Mouse (Mus musculus) kidney, adult 2 months (tissue): Measurements from ENCODE around the gene Dph2. TPM values are rescaled to one million over a fixed set of nuclear protein-coding genes. Genes with fewer than 3 reads are reported as not detected.

ENCODE experiments used
- DNase-seq: peaks from one replicate; pipeline ENCODE4 v3.0.0; 2021
- H3K27ac ChIP-seq: fragments of 200-500 bp; 2 replicates; pipeline ENCODE4 v1.5.1; 2012; ENCODE audit warnings: low read depth, low read length, control low read depth, inconsistent platforms; ENCODE audit not compliant: insufficient read depth
- H3K27me3 ChIP-seq: fragments of 200-500 bp; replicated peaks from 2 replicates; pipeline ENCODE4 v1.6.1; 2012; ENCODE audit warnings: mild to moderate bottlenecking, moderate library complexity, low read length, inconsistent platforms; ENCODE audit not compliant: control insufficient read depth, insufficient read depth
- H3K36me3 ChIP-seq: fragments of 200-500 bp; 2 replicates; pipeline ENCODE4 v1.6.1; 2012; ENCODE audit warnings: mild to moderate bottlenecking, moderate library complexity, low read length, inconsistent platforms; ENCODE audit not compliant: control insufficient read depth, insufficient read depth
- H3K4me1 ChIP-seq: fragments of 200-500 bp; 2 replicates; pipeline ENCODE4 v1.6.1; 2011; ENCODE audit warnings: low read length; ENCODE audit not compliant: control insufficient read depth, insufficient read depth
- H3K4me3 ChIP-seq: fragments of 200-500 bp; 2 replicates; pipeline ENCODE4 v1.5.1; 2011; ENCODE audit warnings: mild to moderate bottlenecking, low read depth, low read length, control low read depth; ENCODE audit not compliant: insufficient read depth
- CTCF ChIP-seq: fragments of 200-500 bp; conservative IDR thresholded peaks from 2 replicates; pipeline ENCODE4 v1.5.1; 2011; ENCODE audit warnings: low read depth, mild to moderate bottlenecking, control low read depth, low read length, moderate library complexity, mixed read lengths; ENCODE audit not compliant: insufficient read depth, insufficient read length
- POLR2A ChIP-seq: fragments of 200-500 bp; IDR thresholded peaks from one replicate; pipeline ENCODE4 v1.6.1; 2011; ENCODE audit warnings: low read depth, low read length, control low read depth
- WGBS: fragments of 180-500 bp; shearing (Covaris S2); methylation state at CpG from one replicate; pipeline ENCODE4 v1.1.7; 2018; 5-methylcytosine and 5-hydroxymethylcytosine counted together
- polyA plus RNA-seq: library from polyadenylated mRNA; depleted of rRNA; stranded (reverse); fragments of >200 nt; gene quantifications from 2 replicates; pipeline ENCODE4 v1.2.3, GENCODE M21; 2012

The Dph2 gene
- polyA plus RNA-seq, 1 experiment = 9.4 TPM

DNA sequence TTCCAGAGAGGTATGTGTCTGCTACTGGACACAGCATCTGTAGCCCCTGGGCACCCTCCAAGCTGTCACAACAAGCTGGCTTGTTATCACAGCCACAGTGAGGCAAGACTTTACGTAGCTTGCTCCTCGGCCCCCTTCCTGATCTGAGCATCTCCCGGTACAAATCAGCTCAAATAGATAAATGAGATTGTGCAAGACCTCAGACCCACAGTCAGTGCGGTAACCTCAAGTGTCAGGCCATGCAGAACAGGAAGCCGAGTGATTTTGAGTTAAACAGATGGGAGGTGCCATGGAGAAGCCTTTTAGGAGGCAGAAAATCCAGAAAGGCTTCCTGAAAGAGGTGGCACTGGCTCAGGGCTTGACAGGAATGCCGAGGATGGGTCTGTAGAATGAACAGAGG lies 24.8 kb downstream of the Dph2 start:
- Histone ChIP-seq H3K36me3 (no peaks in the 10 kb centered on the region), H3K27ac (no peak overlapping the region), H3K4me1 (peaks cover 4% of the 10 kb centered on the region; the same call in 1 of the 2 replicates), H3K27me3 (no peaks in the 10 kb centered on the region), H3K4me3 (no peak overlapping the region)
- no peak for TF ChIP-seq POLR2A
- TF ChIP-seq CTCF = no peak
- WGBS = 77% methylated on average over 6 of the region's 6 CpGs
- DNase-seq = no peak

DNA sequence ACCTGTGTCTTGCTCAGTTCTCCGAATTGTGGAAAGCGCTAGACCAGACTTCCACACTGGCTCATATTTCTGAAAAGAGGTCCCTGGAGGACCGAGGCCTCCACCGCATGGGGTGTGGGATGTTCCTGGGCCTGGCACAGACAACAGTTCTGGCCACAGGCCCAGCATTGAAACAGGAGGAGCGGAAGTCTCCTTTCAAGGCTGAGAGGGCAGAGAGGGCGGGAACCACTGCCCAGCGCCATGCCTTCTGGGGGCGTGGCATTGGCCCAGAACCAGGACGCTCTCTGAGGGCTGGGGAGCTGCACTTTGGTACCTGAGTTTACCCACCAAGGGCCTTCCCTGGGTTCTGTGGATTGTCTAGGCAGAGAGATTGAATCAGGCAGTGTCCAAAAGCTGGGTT lies 25.7 kb downstream of the Dph2 start:
- H3K27ac ChIP-seq = no peak overlapping the region
- WGBS = 24% methylated on average over 9 of the region's 9 CpGs
- peak; percentile 94 for DNase-seq

DNA sequence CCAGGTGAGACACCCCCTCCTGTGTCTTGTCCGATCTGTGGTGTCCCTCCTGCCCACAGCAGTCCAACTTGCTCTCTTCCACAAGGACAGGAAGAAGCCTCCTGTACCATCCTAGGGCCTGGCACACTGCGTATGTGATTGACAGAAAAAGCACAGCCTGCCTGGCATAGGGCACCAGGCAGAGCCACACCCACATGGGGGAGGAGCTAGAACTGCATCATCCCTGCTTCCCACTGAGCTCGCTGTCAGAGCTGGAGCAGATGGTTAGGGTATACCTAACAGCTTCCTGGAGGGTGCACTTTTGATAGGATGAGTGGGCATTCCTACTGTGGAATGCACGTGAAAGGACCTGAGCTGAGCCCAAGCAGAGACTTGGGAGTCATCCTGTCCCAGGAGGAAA lies 29.0 kb downstream of the Dph2 start:
- peak; percentile 46 for DNase-seq
- H3K27me3 ChIP-seq = no peaks in the 10 kb centered on the region
- no peaks in the 10 kb centered on the region for H3K36me3 ChIP-seq
- 56% methylated on average over 4 of the region's 4 CpGs for WGBS
- H3K27ac ChIP-seq = no peak overlapping the region
- H3K4me3 ChIP-seq = no peak overlapping the region
- peaks cover 8% of the 10 kb centered on the region; the same call in 1 of the 2 replicates for H3K4me1 ChIP-seq
- TF ChIP-seq CTCF (no peak), POLR2A (no peak)

More for the DNA sequence above, 25.7 kb downstream of the Dph2 start:
- H3K36me3 ChIP-seq = no peaks in the 10 kb centered on the region
- no peak for TF ChIP-seq CTCF
- peaks cover 4% of the 10 kb centered on the region; the same call in 1 of the 2 replicates for H3K4me1 ChIP-seq
- no peaks in the 10 kb centered on the region for H3K27me3 ChIP-seq
- no peak overlapping the region for H3K4me3 ChIP-seq

DNA sequence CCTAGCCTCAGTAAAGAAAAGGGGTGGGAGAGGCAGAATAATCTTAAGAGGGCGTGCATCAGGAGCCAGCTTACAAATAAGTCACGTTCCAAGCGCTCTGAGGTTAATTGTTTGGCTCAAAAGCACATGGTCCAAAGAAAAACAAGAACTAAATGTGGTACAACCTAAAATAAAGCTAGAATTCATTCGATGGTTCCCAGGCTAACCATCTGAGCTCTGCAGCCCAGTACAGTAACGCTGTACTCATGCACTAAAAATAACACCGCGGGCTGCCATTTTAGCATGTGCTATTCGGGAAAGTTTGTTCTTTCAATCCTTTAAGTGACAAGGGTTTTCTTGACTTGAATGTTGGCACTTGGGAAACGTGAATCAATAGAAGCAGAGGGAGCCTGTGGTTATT lies 31.3 kb downstream of the Dph2 start:
- no peak for TF ChIP-seq CTCF
- TF ChIP-seq POLR2A = no peak
- Histone ChIP-seq H3K27me3 (no peaks in the 10 kb centered on the region), H3K4me3 (no peak overlapping the region), H3K36me3 (no peaks in the 10 kb centered on the region), H3K4me1 (peaks cover 4% of the 10 kb centered on the region; the same call in 1 of the 2 replicates), H3K27ac (no peak overlapping the region)
- DNase-seq = no peak
- WGBS = 81% methylated on average over 9 of the region's 9 CpGs

DNA sequence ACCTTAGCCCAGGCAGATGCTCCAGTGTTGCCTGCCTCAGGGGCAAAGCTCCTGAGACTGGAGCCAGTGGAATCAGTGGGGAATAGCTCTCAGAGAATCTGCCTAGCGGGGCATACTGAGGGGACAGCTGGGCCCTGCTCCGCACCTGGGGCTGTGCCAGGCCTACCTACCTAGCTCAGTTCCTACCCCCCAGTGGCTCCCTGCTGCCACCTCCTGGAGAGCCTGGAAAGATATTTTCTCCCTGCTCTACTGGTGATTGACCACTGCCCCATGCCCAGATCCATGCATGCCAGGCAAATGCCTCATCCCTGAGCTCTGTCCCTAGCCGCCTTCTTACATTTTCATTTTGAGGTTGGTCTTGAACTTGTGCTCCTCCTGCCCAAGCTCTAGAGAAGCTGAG lies 33.0 kb downstream of the Dph2 start:
- Histone ChIP-seq H3K4me1 (peaks cover 4% of the 10 kb centered on the region; the same call in 1 of the 2 replicates), H3K36me3 (no peaks in the 10 kb centered on the region), H3K27ac (no peak overlapping the region), H3K27me3 (no peaks in the 10 kb centered on the region), H3K4me3 (no peak overlapping the region)
- TF ChIP-seq CTCF = peak; percentile 82
- TF ChIP-seq POLR2A = no peak
- 48% methylated on average over 3 of the region's 3 CpGs for WGBS
- DNase-seq = peak; percentile 73

DNA sequence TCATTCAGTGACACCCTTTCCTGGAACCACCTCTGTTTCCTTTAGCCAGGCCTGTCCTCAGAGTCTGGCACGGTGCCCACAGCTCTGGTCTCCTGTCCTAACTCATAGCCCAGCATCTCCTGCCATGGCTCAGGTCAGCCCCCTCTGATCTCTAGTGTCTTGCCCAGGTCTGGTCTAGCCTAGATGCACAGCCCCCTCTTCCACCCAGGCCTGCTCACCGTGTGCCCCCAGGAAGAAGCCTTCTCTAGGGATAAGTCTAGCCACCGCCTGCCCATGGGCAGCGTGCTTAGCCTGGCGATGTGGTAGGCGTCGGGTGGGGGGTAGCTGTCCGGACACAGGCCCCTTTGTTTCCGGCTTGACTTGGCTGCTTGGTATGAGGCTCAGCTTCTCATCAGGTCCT lies 36.7 kb downstream of the Dph2 start:
- Histone ChIP-seq H3K27ac (no peak overlapping the region), H3K27me3 (no peaks in the 10 kb centered on the region), H3K4me3 (no peak overlapping the region), H3K4me1 (peaks cover 4% of the 10 kb centered on the region; the same call in 1 of the 2 replicates), H3K36me3 (no peaks in the 10 kb centered on the region)
- TF ChIP-seq POLR2A = no peak
- TF ChIP-seq CTCF = no peak
- DNase-seq = no peak
- 86% methylated on average over 9 of the region's 9 CpGs for WGBS

DNA sequence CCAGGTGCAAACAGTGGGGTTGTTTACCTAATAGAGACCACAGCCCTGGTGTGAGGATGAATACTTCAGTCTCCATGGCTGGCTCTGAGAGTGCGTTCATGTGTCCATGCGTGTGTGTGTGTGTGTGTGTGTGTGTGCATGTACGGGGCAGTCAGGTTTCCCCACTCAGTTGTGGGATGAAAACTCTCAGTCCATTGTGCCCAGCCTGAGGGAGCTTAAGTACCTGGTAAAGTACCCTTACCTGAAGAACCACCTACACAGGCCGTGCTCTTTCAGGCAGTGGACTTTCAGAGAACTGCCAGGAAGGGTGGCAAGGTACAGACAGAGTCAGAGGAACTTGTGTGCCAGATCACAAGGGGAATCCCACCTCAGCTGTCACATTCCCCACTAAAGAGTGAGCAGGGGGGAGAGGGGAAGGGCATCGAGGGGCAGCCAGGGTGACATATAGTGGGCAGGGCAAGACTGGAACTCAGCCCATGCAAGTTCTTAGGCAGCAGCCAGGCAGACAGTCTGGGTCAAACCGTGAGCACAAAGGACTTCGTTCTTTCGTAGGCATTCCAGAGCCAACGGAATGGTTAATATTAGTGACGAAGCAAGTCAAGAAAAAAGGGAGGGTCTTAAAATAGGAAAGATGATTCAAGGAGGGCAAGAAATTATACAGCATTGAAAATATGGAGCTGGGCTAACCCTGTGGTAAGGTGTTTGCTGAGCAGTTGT lies 39.5 kb downstream of the Dph2 start:
- H3K4me1 ChIP-seq = no peaks in the 10 kb centered on the region; the same call in 1 of the 2 replicates
- DNase-seq = peak; percentile 60
- H3K4me3 ChIP-seq = no peak overlapping the region
- no peak for TF ChIP-seq POLR2A
- no peak for TF ChIP-seq CTCF
- 61% methylated on average over 10 of the region's 10 CpGs for WGBS
- no peaks in the 10 kb centered on the region for H3K36me3 ChIP-seq
- H3K27ac ChIP-seq = no peak overlapping the region
- no peaks in the 10 kb centered on the region for H3K27me3 ChIP-seq
